In genomic region chr7:50725166-50725565, GRCm38 (mm10) we compare ENCODE assay signal across 24 mouse cellular contexts.
DNase-seq lines count a peak whose midpoint lies in the region; ATAC-seq and TF ChIP-seq lines count a peak whose summit lies in the region.
"Had no signal": no experiment of that assay in that cellular context is flagged by ENCODE, and none has a peak within 500 bp of the region (broad histone marks: within the 10 kb centered on the region; RNA-seq: fewer than 3 reads in every experiment).

No protein-coding gene starts in this region.

- no peak for TF ChIP-seq CTCF in intestine, postnatal 0 days (IDR thresholded peaks at IDR 0.05; ENCODE audit: low read depth)

- no peak overlapping the region for H3K4me2 ChIP-seq in hindbrain, embryonic 11.5 days (replicated peaks; ENCODE audit: low read depth, low read length)
- no peak overlapping the region for H3K4me2 ChIP-seq in hindbrain, embryonic 13.5 days
- no peak overlapping the region for H3K4me2 ChIP-seq in intestine, postnatal 0 days (replicated peaks; ENCODE audit: low read depth)
- H3K4me2 ChIP-seq: embryonic facial prominence, embryonic 13.5 days; embryonic facial prominence, embryonic 15.5 days; forebrain, embryonic 12.5 days had no signal

- no peaks in the 10 kb centered on the region for H3K4me1 ChIP-seq in hindbrain, embryonic 11.5 days (replicated peaks; ENCODE audit: control insufficient read depth, insufficient read depth, low read length)
- no peaks in the 10 kb centered on the region for H3K4me1 ChIP-seq in hindbrain, embryonic 13.5 days (replicated peaks)
- H3K4me1 ChIP-seq in intestine, postnatal 0 days (replicated peaks; ENCODE audit: control insufficient read depth, insufficient read depth, low read length) = no peaks in the 10 kb centered on the region
- H3K4me1 ChIP-seq: embryonic facial prominence, embryonic 13.5 days; embryonic facial prominence, embryonic 15.5 days had no signal

- no peak overlapping the region for H3K4me3 ChIP-seq in hindbrain, embryonic 11.5 days (ENCODE audit: low read depth, low read length)
- H3K4me3 ChIP-seq in hindbrain, embryonic 13.5 days = no peak overlapping the region
- no peak overlapping the region for H3K4me3 ChIP-seq in intestine, postnatal 0 days (ENCODE audit: low read depth, low read length)
- H3K4me3 ChIP-seq: embryonic facial prominence, embryonic 13.5 days; embryonic facial prominence, embryonic 15.5 days; erythroblast, embryonic 14.5 days; forebrain, embryonic 10.5 days; forebrain, embryonic 12.5 days had no signal

- H3K27me3 ChIP-seq in hindbrain, embryonic 11.5 days (ENCODE audit: control insufficient read depth, insufficient read depth, low read length) = no peaks in the 10 kb centered on the region
- no peaks in the 10 kb centered on the region for H3K27me3 ChIP-seq in hindbrain, embryonic 13.5 days
- no peaks in the 10 kb centered on the region for H3K27me3 ChIP-seq in intestine, postnatal 0 days (replicated peaks; ENCODE audit: control insufficient read depth, insufficient read depth, low read length)
- H3K27me3 ChIP-seq: embryonic facial prominence, embryonic 13.5 days; embryonic facial prominence, embryonic 15.5 days; forebrain, embryonic 12.5 days had no signal

- ATAC-seq in hindbrain, embryonic 11.5 days (ENCODE audit: low FRiP score) = no peak
- ATAC-seq in hindbrain, embryonic 13.5 days (ENCODE audit: low FRiP score) = no peak
- ATAC-seq in intestine, postnatal 0 days = no peak
- ATAC-seq: activated CD4-positive, CD25-positive, alpha-beta regulatory T cell, adult 4 months; forebrain, embryonic 14.5 days; forebrain, embryonic 16.5 days; Patski had no signal

- no peaks in the 10 kb centered on the region for H3K36me3 ChIP-seq in hindbrain, embryonic 11.5 days (ENCODE audit: control insufficient read depth, insufficient read depth, low read length)
- H3K36me3 ChIP-seq in hindbrain, embryonic 13.5 days = no peaks in the 10 kb centered on the region
- no peaks in the 10 kb centered on the region for H3K36me3 ChIP-seq in intestine, postnatal 0 days (ENCODE audit: control insufficient read depth, insufficient read depth)
- H3K36me3 ChIP-seq: embryonic facial prominence, embryonic 13.5 days; embryonic facial prominence, embryonic 15.5 days; forebrain, embryonic 10.5 days; forebrain, embryonic 12.5 days had no signal

- DNase-seq in hindbrain, embryonic 11.5 days (ENCODE audit: low spot score) = peak; percentile 2
- DNase-seq in embryo, embryonic 10.5 days (ENCODE audit: low spot score) = peak; percentile 15
- DNase-seq in retina, embryonic 14.5 days (ENCODE audit: low spot score) = peak; percentile 66
- no peak for DNase-seq in cerebellum, adult 11-12 months
- no peak for DNase-seq in gastrocnemius, adult 18-20 months (ENCODE audit: low spot score)
- DNase-seq: adrenal gland, adult 8-10 months; adrenal gland, postnatal 14 days; adrenal gland, postnatal 36 days; cerebellum, adult 18-20 months; cerebellum, adult 8-10 months; cerebellum, adult 9-11 months; cerebellum, postnatal 14 days; cerebellum, postnatal 36 days had no signal

- WGBS in hindbrain, embryonic 11.5 days = 31% methylated on average over 3 of the region's 3 CpGs
- WGBS in hindbrain, embryonic 13.5 days = 31% methylated on average over 3 of the region's 3 CpGs
- WGBS in intestine, postnatal 0 days = 73% methylated on average over 3 of the region's 3 CpGs

- H3K9me3 ChIP-seq in hindbrain, embryonic 11.5 days (ENCODE audit: control insufficient read depth, low read length) = no peaks in the 10 kb centered on the region
- H3K9me3 ChIP-seq in hindbrain, embryonic 13.5 days = no peaks in the 10 kb centered on the region
- H3K9me3 ChIP-seq in intestine, postnatal 0 days (ENCODE audit: control insufficient read depth) = no peaks in the 10 kb centered on the region
- H3K9me3 ChIP-seq: embryonic facial prominence, embryonic 13.5 days; embryonic facial prominence, embryonic 15.5 days; forebrain, embryonic 10.5 days; forebrain, embryonic 12.5 days had no signal

- H3K27ac ChIP-seq in hindbrain, embryonic 11.5 days (ENCODE audit: low read depth, low read length) = no peak overlapping the region
- H3K27ac ChIP-seq in hindbrain, embryonic 13.5 days = no peak overlapping the region
- no peak overlapping the region for H3K27ac ChIP-seq in intestine, postnatal 0 days (ENCODE audit: low read depth, low read length)
- H3K27ac ChIP-seq: embryonic facial prominence, embryonic 13.5 days; embryonic facial prominence, embryonic 15.5 days; forebrain, embryonic 10.5 days; forebrain, embryonic 12.5 days had no signal

- no peak overlapping the region for H3K9ac ChIP-seq in hindbrain, embryonic 11.5 days (ENCODE audit: low read depth, low read length)
- H3K9ac ChIP-seq in hindbrain, embryonic 13.5 days = no peak overlapping the region
- H3K9ac ChIP-seq in intestine, postnatal 0 days (ENCODE audit: low read depth, low read length) = no peak overlapping the region
- H3K9ac ChIP-seq: embryonic facial prominence, embryonic 13.5 days; embryonic facial prominence, embryonic 15.5 days; forebrain, embryonic 12.5 days had no signal

Comparison
In these comparisons a context has a peak if more than half of its experiments do, and no peak if none do; other contexts are left out.
1. DNase-seq: peak in hindbrain, embryonic 11.5 days (single experiment), embryo, embryonic 10.5 days (single experiment) and retina, embryonic 14.5 days (single experiment); none in cerebellum, adult 11-12 months (single experiment) and gastrocnemius, adult 18-20 months (single experiment).